Mouse (Mus musculus): ENCODE measurements around the gene Mars2.

Gene Mars2

GRCm38 (mm10) chr1:55236890-55237642 lies at the start of gene Mars2:
Gene Mars2 (plus strand): TSS chr1:55237177.
- peak; percentile 97 for DNase-seq

GRCm38 (mm10) chr1:55192015-55192414 lies 45.0 kb upstream of the Mars2 start:
- DNase-seq = peak; percentile 62

- peak; percentile 30 for DNase-seq
These were observed 44.2 kb upstream of the Mars2 start for GRCm38 (mm10) chr1:55192824-55193223.

- DNase-seq = peak; percentile 57
These were observed 43.7 kb upstream of the Mars2 start for GRCm38 (mm10) chr1:55193316-55193715.

GRCm38 (mm10) chr1:55194064-55194915 lies 42.7 kb upstream of the Mars2 start:
- peak; percentile 51 for DNase-seq

GRCm38 (mm10) chr1:55195021-55195420 lies 42.0 kb upstream of the Mars2 start:
- DNase-seq = no peak

- DNase-seq = no peak
These were observed 40.5 kb upstream of the Mars2 start for GRCm38 (mm10) chr1:55196327-55197003.

- no peak for DNase-seq
These were observed 38.3 kb upstream of the Mars2 start for GRCm38 (mm10) chr1:55198719-55199118.

- DNase-seq = no peak
These were observed 34.9 kb upstream of the Mars2 start for GRCm38 (mm10) chr1:55201850-55202752.

GRCm38 (mm10) chr1:55205808-55206327 lies 31.1 kb upstream of the Mars2 start:
- DNase-seq = peak; percentile 88

- no peak for DNase-seq
These were observed 29.4 kb upstream of the Mars2 start for GRCm38 (mm10) chr1:55207561-55207960.

- DNase-seq = no peak
These were observed 28.4 kb upstream of the Mars2 start for GRCm38 (mm10) chr1:55208500-55209140.

GRCm38 (mm10) chr1:55210202-55210965 lies 26.6 kb upstream of the Mars2 start:
- DNase-seq = no peak

- no peak for DNase-seq
These were observed 25.9 kb upstream of the Mars2 start for GRCm38 (mm10) chr1:55211081-55211480.

GRCm38 (mm10) chr1:55212771-55213170 lies 24.2 kb upstream of the Mars2 start:
- DNase-seq = no peak

- DNase-seq = no peak
These were observed 23.5 kb upstream of the Mars2 start for GRCm38 (mm10) chr1:55213475-55213874.

GRCm38 (mm10) chr1:55213936-55214335 lies 23.0 kb upstream of the Mars2 start:
- DNase-seq = no peak

GRCm38 (mm10) chr1:55215185-55215813 lies 21.7 kb upstream of the Mars2 start:
- no peak for DNase-seq

- DNase-seq = no peak
These were observed 19.8 kb upstream of the Mars2 start for GRCm38 (mm10) chr1:55217191-55217590.

- DNase-seq = peak; percentile 90
These were observed 15.6 kb upstream of the Mars2 start for GRCm38 (mm10) chr1:55221352-55221751.
